Mouse (Mus musculus) brain, embryonic 18.5 days (tissue): ENCODE measurements around the gene Rps18.
"Not testable (repeated sequence)": the region's sequence is repeated elsewhere in the genome, so short reads cannot be mapped to it uniquely, and the experiment has no call there.

Source experiments
- DNase-seq: peaks from one replicate; pipeline ENCODE4 v3.0.0-alpha.2; 2012; ENCODE audit warnings: low read depth, low spot score

The Rps18 gene

GRCm38 (mm10) chr17:33968489-33968888 is 12.7 kb upstream of the Rps18 start:
- peak; percentile 28 for DNase-seq

GRCm38 (mm10) chr17:33965846-33966550 is 10.2 kb upstream of the Rps18 start:
- DNase-seq, result no peak

- no peak for DNase-seq
Observed at GRCm38 (mm10) chr17:33965082-33965845, 9.5 kb upstream of the Rps18 start.

- DNase-seq, result no peak
Observed at GRCm38 (mm10) chr17:33962876-33963275, 7.1 kb upstream of the Rps18 start.

GRCm38 (mm10) chr17:33959948-33960347 is 4.1 kb upstream of the Rps18 start:
- no peak for DNase-seq

- no peak for DNase-seq
Observed at GRCm38 (mm10) chr17:33959135-33959534, 3.3 kb upstream of the Rps18 start.

GRCm38 (mm10) chr17:33958451-33958850 is 2.6 kb upstream of the Rps18 start:
- no peak for DNase-seq

- DNase-seq, result no peak
Observed at GRCm38 (mm10) chr17:33957493-33957892, 1.7 kb upstream of the Rps18 start.

GRCm38 (mm10) chr17:33956336-33956735 is 535 bp upstream of the Rps18 start:
- no peak for DNase-seq

- DNase-seq, result no peak
Observed at GRCm38 (mm10) chr17:33954646-33955554, 901 bp downstream of the Rps18 start.

GRCm38 (mm10) chr17:33953961-33954565 is 1.7 kb downstream of the Rps18 start:
- no peak for DNase-seq

- DNase-seq, result no peak
Observed at GRCm38 (mm10) chr17:33953310-33953709, 2.5 kb downstream of the Rps18 start.

GRCm38 (mm10) chr17:33952879-33953278 is 2.9 kb downstream of the Rps18 start:
- DNase-seq, result no peak

GRCm38 (mm10) chr17:33952015-33952414 is 3.8 kb downstream of the Rps18 start:
- not testable (repeated sequence) for DNase-seq

GRCm38 (mm10) chr17:33951021-33951946 is 4.5 kb downstream of the Rps18 start, which contains the start of gene B3galt4:
Gene B3galt4 (minus strand): TSS chr17:33951488.
- DNase-seq, result peak; percentile 80

GRCm38 (mm10) chr17:33950131-33950625 is 5.6 kb downstream of the Rps18 start:
- no peak for DNase-seq

- no peak for DNase-seq
Observed at GRCm38 (mm10) chr17:33948905-33949537, 6.8 kb downstream of the Rps18 start.

GRCm38 (mm10) chr17:33948090-33948904 is 7.5 kb downstream of the Rps18 start:
- DNase-seq, result no peak
